Mouse (Mus musculus): ENCODE results near the gene Hapln1. TPM values are rescaled to one million over a fixed set of nuclear protein-coding genes. Genes with fewer than 3 reads are reported as not detected.

Hapln1 gene
- polyA plus RNA-seq, 1 experiment from 2014 or later, result 50.8 TPM

DNA sequence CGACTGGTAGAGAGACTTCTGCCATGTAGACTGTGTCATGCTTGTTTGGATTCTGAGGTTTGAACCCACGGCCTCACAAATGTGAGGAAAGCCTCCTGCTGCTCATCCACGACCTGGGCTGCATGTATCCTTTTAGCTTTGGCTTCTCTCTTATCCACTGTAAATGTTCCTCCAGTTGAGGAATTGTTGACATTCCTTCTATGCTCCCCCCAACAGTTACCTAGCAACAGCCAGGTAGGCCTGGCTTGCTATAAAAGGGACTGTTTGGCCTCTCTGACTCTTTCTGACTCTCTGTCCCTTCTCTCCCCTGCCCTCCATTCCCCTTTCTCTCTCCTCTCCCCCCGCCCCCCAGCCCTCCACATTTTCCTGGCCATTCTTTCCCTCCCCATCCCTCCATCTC, 9.9 kb downstream of the Hapln1 start:
- Histone ChIP-seq H3K9ac (no peak overlapping the region), H3K36me3 (no peaks in the 10 kb centered on the region), H3K4me1 (no peaks in the 10 kb centered on the region), H3K4me2 (replicated peaks) (no peak overlapping the region), H3K9me3 (no peaks in the 10 kb centered on the region), H3K27me3 (no peaks in the 10 kb centered on the region), H3K4me3 (no peak overlapping the region), H3K27ac (no peak overlapping the region)
- 57% methylated on average over 3 of the region's 4 CpGs for WGBS
- no peak for ATAC-seq (ENCODE audit: low FRiP score, low read depth)

GRCm38 (mm10) chr13:89551502-89551901, 11.9 kb downstream of the Hapln1 start:
- Histone ChIP-seq H3K4me3 (no peak overlapping the region), H3K27ac (no peak overlapping the region), H3K4me2 (replicated peaks) (no peak overlapping the region), H3K36me3 (no peaks in the 10 kb centered on the region), H3K27me3 (no peaks in the 10 kb centered on the region), H3K9ac (no peak overlapping the region), H3K9me3 (no peaks in the 10 kb centered on the region), H3K4me1 (peaks cover 5% of the 10 kb centered on the region; the same call in 1 of the 2 replicates)
- ATAC-seq (ENCODE audit: low FRiP score, low read depth), result no peak
- 11% methylated on average over 1 of the region's 1 CpGs for WGBS

DNA sequence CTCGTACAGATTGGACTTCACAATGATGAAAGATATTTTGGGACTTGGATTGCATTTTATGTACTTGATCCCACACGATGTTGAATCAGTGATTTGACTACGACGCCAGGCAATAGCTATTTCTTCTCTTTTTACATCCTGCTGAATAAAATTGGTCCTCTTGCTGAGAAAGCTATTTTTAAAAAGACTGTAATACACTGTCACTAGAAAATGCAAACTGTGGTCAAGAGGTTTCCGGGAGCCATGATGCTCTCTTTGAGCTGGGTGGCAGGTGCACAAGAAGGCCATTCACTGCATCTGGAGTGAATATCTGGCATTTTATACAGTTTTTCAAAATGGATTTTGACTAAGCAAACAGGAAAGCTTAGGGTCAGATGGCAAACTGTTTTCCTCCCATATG, 24.9 kb downstream of the Hapln1 start:
- Histone ChIP-seq H3K27ac (no peak overlapping the region), H3K4me1 (no peaks in the 10 kb centered on the region), H3K4me3 (no peak overlapping the region), H3K4me2 (replicated peaks) (no peak overlapping the region), H3K9ac (no peak overlapping the region), H3K27me3 (no peaks in the 10 kb centered on the region), H3K36me3 (no peaks in the 10 kb centered on the region), H3K9me3 (no peaks in the 10 kb centered on the region)
- no peak for ATAC-seq (ENCODE audit: low FRiP score, low read depth)
- 89% methylated on average over 5 of the region's 5 CpGs for WGBS

GRCm38 (mm10) chr13:89566300-89566699, 26.7 kb downstream of the Hapln1 start:
- no peaks in the 10 kb centered on the region for H3K9me3 ChIP-seq
- no peaks in the 10 kb centered on the region for H3K4me1 ChIP-seq
- no peak overlapping the region for H3K27ac ChIP-seq
- no peak for ATAC-seq (ENCODE audit: low FRiP score, low read depth)
- WGBS, result 81% methylated on average over 4 of the region's 4 CpGs
- H3K4me3 ChIP-seq, result no peak overlapping the region
- no peak overlapping the region for H3K9ac ChIP-seq
- H3K36me3 ChIP-seq, result no peaks in the 10 kb centered on the region
- no peak overlapping the region for H3K4me2 ChIP-seq (replicated peaks)
- H3K27me3 ChIP-seq, result no peaks in the 10 kb centered on the region

DNA sequence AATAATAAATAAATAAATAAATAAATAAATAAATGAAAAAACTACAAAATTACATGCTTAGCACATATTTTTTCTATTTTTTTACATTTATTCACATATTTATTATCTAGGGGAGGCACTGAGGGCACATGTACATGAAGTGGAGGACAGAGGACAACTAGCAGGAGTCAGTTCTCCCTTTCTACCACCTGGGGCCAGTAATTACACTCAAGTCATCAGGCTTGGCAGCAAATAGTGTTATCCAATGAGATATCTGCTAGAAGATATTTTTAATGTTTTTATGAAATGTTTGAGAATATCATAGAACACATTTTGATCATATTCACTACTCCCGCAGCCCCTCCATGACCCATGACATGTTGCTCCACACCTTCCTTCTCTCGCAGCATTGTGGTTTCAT, 39.5 kb downstream of the Hapln1 start:
- H3K9ac ChIP-seq, result no peak overlapping the region
- no peaks in the 10 kb centered on the region for H3K36me3 ChIP-seq
- no peaks in the 10 kb centered on the region for H3K9me3 ChIP-seq
- no peak overlapping the region for H3K27ac ChIP-seq
- no peak overlapping the region for H3K4me3 ChIP-seq
- peaks cover 10% of the 10 kb centered on the region for H3K4me1 ChIP-seq
- no peak for ATAC-seq (ENCODE audit: low FRiP score, low read depth)
- WGBS, result 97% methylated on average over 2 of the region's 2 CpGs
- H3K27me3 ChIP-seq, result no peaks in the 10 kb centered on the region
- no peak overlapping the region for H3K4me2 ChIP-seq (replicated peaks)

DNA sequence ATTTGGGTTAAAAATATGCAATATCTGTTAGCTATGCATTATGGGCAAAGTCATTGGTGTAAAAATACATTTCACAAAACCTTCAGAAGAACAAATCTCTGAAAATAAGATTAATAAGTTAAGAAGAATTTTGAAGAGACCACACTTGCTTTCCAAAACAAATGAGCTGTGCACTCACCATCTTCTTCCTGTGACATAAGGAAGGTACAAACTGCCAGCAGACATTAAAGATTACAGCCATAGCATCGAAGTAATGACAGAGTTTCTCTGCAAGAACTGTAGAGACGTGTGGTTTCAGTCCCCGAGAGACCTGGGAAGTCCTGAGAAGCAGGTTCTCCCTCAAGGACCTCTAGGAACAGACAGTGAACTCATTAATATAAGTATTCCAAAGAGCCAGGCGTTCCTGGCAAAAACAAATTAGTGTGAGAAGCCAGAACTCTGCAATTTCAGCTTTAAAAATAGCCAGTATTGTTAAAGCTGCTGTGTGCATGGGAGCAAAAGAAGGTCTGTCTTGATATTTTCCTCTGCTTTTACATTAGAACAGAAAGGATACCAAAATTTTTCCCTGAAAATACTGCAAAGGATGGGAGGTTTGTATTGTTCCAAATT, 43.6 kb downstream of the Hapln1 start:
- Histone ChIP-seq H3K27me3 (no peaks in the 10 kb centered on the region), H3K36me3 (no peaks in the 10 kb centered on the region), H3K27ac (no peak overlapping the region), H3K4me2 (replicated peaks) (no peak overlapping the region), H3K9ac (no peak overlapping the region), H3K4me1 (peaks cover 21% of the 10 kb centered on the region), H3K9me3 (no peaks in the 10 kb centered on the region), H3K4me3 (no peak overlapping the region)
- 45% methylated on average over 4 of the region's 4 CpGs for WGBS
- no peak for ATAC-seq (ENCODE audit: low FRiP score, low read depth)

DNA sequence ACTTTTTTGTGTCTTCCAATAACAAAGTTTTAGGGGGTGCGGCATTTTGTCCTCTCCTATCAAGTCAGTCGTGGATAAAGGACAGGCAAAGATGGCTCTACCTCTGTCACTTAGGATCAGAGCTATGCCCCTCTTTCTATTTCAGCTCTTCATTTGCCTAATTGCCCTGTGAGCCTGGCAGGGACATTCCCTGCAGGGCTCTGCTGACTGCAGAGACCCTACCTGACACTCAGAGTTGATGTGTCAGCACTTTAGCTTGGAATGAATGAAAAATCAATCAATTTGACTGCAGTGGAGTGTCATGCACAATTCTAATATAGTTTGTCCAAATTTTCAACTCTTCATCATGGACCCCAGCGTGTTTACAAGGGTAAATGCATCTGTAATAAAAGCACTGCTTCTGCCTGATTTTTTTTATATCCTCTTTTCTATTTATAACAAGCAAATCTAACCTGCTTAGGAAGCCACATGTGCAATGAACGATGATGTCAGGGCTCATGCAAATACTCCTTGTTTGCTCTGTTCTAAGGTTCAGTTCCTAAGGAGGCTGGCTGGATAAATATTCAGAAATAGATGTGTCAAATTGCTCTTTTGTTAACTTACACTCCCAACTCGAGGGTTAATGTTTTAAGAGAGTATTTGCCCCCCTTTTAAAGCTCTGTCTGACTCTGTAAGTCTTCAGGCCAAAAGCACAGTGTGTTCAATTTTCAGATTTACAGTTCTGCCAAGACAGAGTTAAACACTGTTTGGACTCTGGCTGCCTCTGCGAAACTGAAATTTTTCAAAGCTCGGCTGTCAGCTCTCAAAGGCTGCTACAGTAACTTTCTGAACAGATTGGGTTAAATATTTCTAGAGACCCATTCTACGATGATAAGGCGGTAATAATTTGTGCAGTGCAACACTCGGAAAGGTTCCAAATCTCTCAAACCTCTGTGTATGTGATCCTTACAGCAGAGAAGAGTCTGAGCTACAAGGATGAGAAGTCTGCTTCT, 44.4 kb downstream of the Hapln1 start:
- Histone ChIP-seq H3K27me3 (no peaks in the 10 kb centered on the region), H3K9ac (no peak overlapping the region), H3K9me3 (no peaks in the 10 kb centered on the region), H3K4me3 (no peak overlapping the region), H3K27ac (no peak overlapping the region), H3K36me3 (no peaks in the 10 kb centered on the region), H3K4me1 (peaks cover 21% of the 10 kb centered on the region), H3K4me2 (replicated peaks) (no peak overlapping the region)
- no peak for ATAC-seq (ENCODE audit: low FRiP score, low read depth)
- 53% methylated on average over 10 of the region's 10 CpGs for WGBS

DNA sequence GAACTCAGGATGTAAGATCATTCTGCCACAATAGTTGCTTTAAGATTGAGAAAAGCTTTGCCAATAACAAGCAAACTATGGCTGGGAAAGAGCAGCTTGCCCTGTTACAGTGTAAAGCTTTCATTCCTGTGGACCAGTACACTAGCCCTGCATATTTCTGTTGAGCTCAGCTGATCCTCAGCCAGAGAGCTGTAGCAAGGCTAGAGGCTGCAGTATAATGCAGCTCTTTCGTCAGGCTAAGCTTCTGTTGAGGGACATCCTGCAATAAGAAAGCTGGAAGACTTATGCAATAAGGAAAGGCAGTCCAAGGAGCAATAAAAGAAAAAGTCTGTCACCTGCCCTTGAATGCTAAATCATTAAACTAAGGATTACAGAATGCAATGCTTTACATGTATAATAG, 45.5 kb downstream of the Hapln1 start:
- no peaks in the 10 kb centered on the region for H3K36me3 ChIP-seq
- H3K4me2 ChIP-seq (replicated peaks), result no peak overlapping the region
- no peak overlapping the region for H3K27ac ChIP-seq
- ATAC-seq (ENCODE audit: low FRiP score, low read depth), result no peak
- 41% methylated on average over 1 of the region's 1 CpGs for WGBS
- H3K4me1 ChIP-seq, result peaks cover 21% of the 10 kb centered on the region
- no peaks in the 10 kb centered on the region for H3K9me3 ChIP-seq
- H3K27me3 ChIP-seq, result no peaks in the 10 kb centered on the region
- H3K9ac ChIP-seq, result no peak overlapping the region
- H3K4me3 ChIP-seq, result no peak overlapping the region

GRCm38 (mm10) chr13:89595105-89595504, 55.5 kb downstream of the Hapln1 start:
- Histone ChIP-seq H3K36me3 (peaks cover 6% of the 10 kb centered on the region; the same call in 1 of the 2 replicates), H3K9me3 (peaks cover 8% of the 10 kb centered on the region), H3K27ac (no peak overlapping the region), H3K4me1 (no peaks in the 10 kb centered on the region), H3K4me3 (no peak overlapping the region), H3K9ac (no peak overlapping the region), H3K4me2 (replicated peaks) (no peak overlapping the region), H3K27me3 (no peaks in the 10 kb centered on the region)
- WGBS, result 87% methylated on average over 4 of the region's 4 CpGs
- ATAC-seq (ENCODE audit: low FRiP score, low read depth), result no peak

DNA sequence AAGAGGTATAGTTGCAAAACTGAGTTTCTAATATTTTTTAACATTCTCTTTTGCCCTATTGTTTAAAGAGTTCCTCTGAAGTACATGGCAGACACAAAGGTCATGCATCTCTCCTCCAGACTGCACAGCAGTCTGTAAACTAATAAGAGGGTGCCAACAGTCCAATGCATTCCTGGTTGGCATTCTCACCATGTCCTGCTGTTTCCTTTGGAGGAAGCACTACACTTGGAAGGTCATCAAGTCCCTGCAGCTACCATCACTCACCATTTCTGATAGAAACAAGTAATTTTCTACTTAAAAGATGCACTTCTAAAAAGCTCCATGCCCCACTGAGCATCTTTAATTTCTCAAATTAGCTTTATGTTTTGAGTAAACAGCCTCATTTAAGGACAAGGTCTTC, 57.8 kb downstream of the Hapln1 start:
- no peaks in the 10 kb centered on the region for H3K4me1 ChIP-seq
- no peak for ATAC-seq (ENCODE audit: low FRiP score, low read depth)
- H3K4me2 ChIP-seq (replicated peaks), result no peak overlapping the region
- no peak overlapping the region for H3K9ac ChIP-seq
- H3K27me3 ChIP-seq, result no peaks in the 10 kb centered on the region
- peaks cover 6% of the 10 kb centered on the region; the same call in 1 of the 2 replicates for H3K36me3 ChIP-seq
- H3K4me3 ChIP-seq, result no peak overlapping the region
- peaks cover 8% of the 10 kb centered on the region for H3K9me3 ChIP-seq
- no peak overlapping the region for H3K27ac ChIP-seq

DNA sequence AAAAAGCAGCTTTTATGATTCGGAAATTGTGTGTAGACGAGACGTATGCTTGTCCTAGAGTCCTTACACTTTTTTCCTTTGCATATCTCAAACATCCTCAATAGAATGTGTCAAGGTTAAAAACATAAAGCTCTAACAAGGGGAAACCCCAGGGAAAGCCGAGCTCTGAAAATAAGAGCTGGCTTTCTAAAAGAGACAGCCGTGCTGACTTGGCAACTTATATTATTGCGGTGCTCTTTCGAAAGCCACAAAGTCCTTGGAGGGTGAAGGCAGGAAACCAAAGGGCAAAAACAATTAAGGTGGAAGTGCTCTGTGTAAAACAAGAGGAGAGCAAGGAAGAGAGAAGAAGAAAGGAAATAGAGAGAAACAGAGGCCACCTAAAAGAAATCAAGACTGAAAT, 60.9 kb downstream of the Hapln1 start:
- Histone ChIP-seq H3K4me2 (replicated peaks) (no peak overlapping the region), H3K27me3 (no peaks in the 10 kb centered on the region), H3K9me3 (no peaks in the 10 kb centered on the region), H3K4me1 (no peaks in the 10 kb centered on the region), H3K4me3 (no peak overlapping the region), H3K36me3 (no peaks in the 10 kb centered on the region; the same call in 1 of the 2 replicates), H3K27ac (no peak overlapping the region), H3K9ac (no peak overlapping the region)
- no peak for ATAC-seq (ENCODE audit: low FRiP score, low read depth)
- 58% methylated on average over 7 of the region's 7 CpGs for WGBS

DNA sequence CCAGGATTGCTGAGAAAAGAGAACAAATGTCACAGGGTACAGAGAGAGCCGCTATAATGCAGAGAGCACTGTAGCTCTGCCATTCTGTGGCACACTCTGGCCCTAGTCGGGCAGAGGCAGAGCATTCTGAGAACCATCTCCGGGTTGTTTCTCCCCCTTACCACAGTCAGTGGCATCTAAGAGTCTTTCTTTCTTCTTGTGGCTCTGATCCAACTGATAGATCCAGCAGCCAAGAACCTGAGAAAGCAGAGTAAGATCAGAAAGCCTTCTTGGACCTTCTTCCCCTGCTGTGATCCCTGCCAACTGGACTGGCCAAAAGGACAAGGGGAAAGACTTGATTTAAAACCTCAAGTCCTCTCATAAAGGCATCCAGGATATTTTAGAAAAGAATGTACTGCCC, 63.7 kb downstream of the Hapln1 start:
- H3K9ac ChIP-seq, result no peak overlapping the region
- no peaks in the 10 kb centered on the region for H3K4me1 ChIP-seq
- no peak overlapping the region for H3K27ac ChIP-seq
- H3K9me3 ChIP-seq, result no peaks in the 10 kb centered on the region
- H3K36me3 ChIP-seq, result no peaks in the 10 kb centered on the region; the same call in 1 of the 2 replicates
- WGBS, result 90% methylated on average over 3 of the region's 3 CpGs
- H3K4me3 ChIP-seq, result no peak overlapping the region
- no peaks in the 10 kb centered on the region for H3K27me3 ChIP-seq
- no peak for ATAC-seq (ENCODE audit: low FRiP score, low read depth)
- H3K4me2 ChIP-seq (replicated peaks), result no peak overlapping the region

Measured in limb, embryonic 13.5 days (tissue).